Mouse (Mus musculus) liver, embryonic 15.5 days (tissue): Measurements from ENCODE around the gene Dusp19. TPM values are rescaled to one million over a fixed set of nuclear protein-coding genes. Genes with fewer than 3 reads are reported as not detected.
A peak's percentile ranks its signal among the peaks of the same experiment; 100 is the strongest.

Source experiments
- ATAC-seq: fragments of 200-750 bp; cut with Nextera tagmentation; 2 replicates; pipeline ENCODE4 v1.8.0; 2017; ENCODE audit warnings: moderate number of reproducible peaks, mild to moderate bottlenecking, moderate library complexity; ENCODE audit not compliant: insufficient read depth
- H3K27ac ChIP-seq: fragments of 300-500 bp; sonication (generic); replicated peaks from 2 replicates; pipeline ENCODE4 v1.5.1; 2015; ENCODE audit warnings: mild to moderate bottlenecking, inconsistent platforms
- H3K27me3 ChIP-seq: fragments of 300-500 bp; sonication (generic); 2 replicates; pipeline ENCODE4 v1.6.1; 2015; ENCODE audit warnings: mild to moderate bottlenecking, inconsistent platforms
- H3K36me3 ChIP-seq: fragments of 300-500 bp; sonication (generic); replicated peaks from 2 replicates; pipeline ENCODE4 v1.6.1; 2015; ENCODE audit warnings: moderate library complexity, mild to moderate bottlenecking, inconsistent platforms
- H3K4me1 ChIP-seq: fragments of 300-500 bp; sonication (generic); replicated peaks from 2 replicates; pipeline ENCODE4 v1.6.1; 2015; ENCODE audit warnings: inconsistent platforms
- H3K4me2 ChIP-seq: fragments of 300-500 bp; sonication (generic); 2 replicates; pipeline ENCODE4 v1.6.1; 2015; ENCODE audit warnings: moderate library complexity, mild to moderate bottlenecking, inconsistent platforms
- H3K4me3 ChIP-seq: fragments of 300-500 bp; sonication (generic); replicated peaks from 2 replicates; pipeline ENCODE4 v1.5.1; 2015; ENCODE audit warnings: mild to moderate bottlenecking, inconsistent platforms
- H3K9ac ChIP-seq: fragments of 300-500 bp; sonication (generic); 2 replicates; pipeline ENCODE4 v1.6.1; 2015; ENCODE audit warnings: moderate library complexity, mild to moderate bottlenecking, inconsistent platforms
- H3K9me3 ChIP-seq: fragments of 300-500 bp; sonication (generic); replicated peaks from 2 replicates; pipeline ENCODE4 v1.6.1; 2016; ENCODE audit warnings: inconsistent platforms
- WGBS: fragments of 180-500 bp; shearing (Covaris S2); methylation state at CpG from one replicate; pipeline ENCODE4 v1.1.7; 2015; ENCODE audit warnings: mixed read lengths; ENCODE audit not compliant: insufficient replicate concordance; 5-methylcytosine and 5-hydroxymethylcytosine counted together
- polyA plus RNA-seq: library from polyadenylated mRNA; unstranded; fragments of >200 nt; fragmentation: Nextera tagmentation; extraction: Ambion mirVana; gene quantifications from 2 replicates; pipeline ENCODE4 v1.2.1, GENCODE M21; 2015

Dusp19 gene
- polyA plus RNA-seq, 1 experiment from 2014 or later, result 5.1 TPM

GRCm38 (mm10) chr2:80599850-80600249, 17.0 kb upstream of the Dusp19 start:
- no peak for ATAC-seq
- no peak overlapping the region for H3K4me2 ChIP-seq

DNA sequence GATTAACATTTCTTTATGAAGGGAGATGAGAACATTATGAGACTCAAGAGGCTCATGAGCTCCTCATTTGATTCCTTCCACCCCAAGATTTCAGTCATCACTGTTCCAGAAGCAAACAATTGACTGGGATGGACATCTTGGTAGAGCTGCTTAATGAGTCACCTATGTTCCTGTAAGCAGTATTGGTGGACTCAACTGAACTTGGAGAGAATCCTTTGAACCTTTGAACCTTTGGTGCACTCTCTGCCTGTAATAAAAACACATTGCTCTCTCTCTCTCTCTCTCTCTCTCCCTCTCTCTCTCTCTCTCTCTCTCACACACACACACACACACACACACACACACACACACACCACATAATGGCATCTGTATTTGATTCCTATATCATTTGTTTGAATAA, 16.2 kb upstream of the Dusp19 start:
- Histone ChIP-seq H3K9me3 (no peaks in the 10 kb centered on the region), H3K27ac (no peak overlapping the region), H3K27me3 (no peaks in the 10 kb centered on the region), H3K36me3 (no peaks in the 10 kb centered on the region), H3K9ac (no peak overlapping the region), H3K4me2 (no peak overlapping the region), H3K4me3 (no peak overlapping the region), H3K4me1 (no peaks in the 10 kb centered on the region)
- no peak for ATAC-seq

More at GRCm38 (mm10) chr2:80599850-80600249, 17.0 kb upstream of the Dusp19 start:
- WGBS, result 64% methylated on average over 3 of the region's 3 CpGs
- no peaks in the 10 kb centered on the region for H3K9me3 ChIP-seq
- H3K4me3 ChIP-seq, result no peak overlapping the region
- no peaks in the 10 kb centered on the region for H3K4me1 ChIP-seq
- no peak overlapping the region for H3K9ac ChIP-seq
- no peak overlapping the region for H3K27ac ChIP-seq
- no peaks in the 10 kb centered on the region for H3K27me3 ChIP-seq
- H3K36me3 ChIP-seq, result no peaks in the 10 kb centered on the region

- ATAC-seq, result no peak
- H3K27me3 ChIP-seq, result no peaks in the 10 kb centered on the region
Measured at GRCm38 (mm10) chr2:80602756-80603155, 14.1 kb upstream of the Dusp19 start.

DNA sequence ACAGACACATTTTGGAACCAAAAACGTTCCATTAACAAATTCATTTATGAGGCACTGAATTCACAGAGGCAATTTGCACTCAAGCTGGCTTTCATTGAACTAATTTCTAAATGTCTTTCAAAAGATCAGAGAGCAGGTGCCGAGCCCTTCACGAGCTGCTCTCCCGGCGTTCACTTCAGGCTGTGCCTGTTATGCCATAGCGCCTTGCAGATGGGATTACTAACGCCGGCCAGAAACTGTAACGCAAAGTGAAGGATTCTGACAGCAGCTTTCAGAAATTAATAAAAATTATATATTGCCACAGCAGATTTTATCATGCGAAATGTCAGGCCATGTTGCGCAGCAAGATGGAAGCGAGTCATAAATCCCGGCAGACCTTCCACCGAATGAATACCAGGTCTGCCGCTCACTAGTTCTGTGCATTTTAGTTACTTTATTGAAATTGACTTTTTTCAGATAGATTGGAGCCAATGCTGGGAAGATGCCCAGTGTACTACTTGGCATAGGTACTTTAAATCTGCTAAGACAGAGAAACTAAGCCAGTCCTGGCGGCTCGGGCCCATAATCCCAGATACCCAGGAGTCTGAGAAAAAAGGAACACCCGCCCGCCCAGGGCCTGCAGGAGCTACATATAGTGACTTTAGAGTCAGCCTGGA, 12.9 kb upstream of the Dusp19 start:
- Histone ChIP-seq H3K27ac (no peak overlapping the region), H3K4me1 (no peaks in the 10 kb centered on the region), H3K4me3 (no peak overlapping the region), H3K4me2 (no peak overlapping the region), H3K9me3 (no peaks in the 10 kb centered on the region), H3K27me3 (no peaks in the 10 kb centered on the region), H3K36me3 (no peaks in the 10 kb centered on the region), H3K9ac (no peak overlapping the region)
- ATAC-seq, result no peak
- WGBS, result 85% methylated on average over 19 of the region's 19 CpGs

More at GRCm38 (mm10) chr2:80602756-80603155, 14.1 kb upstream of the Dusp19 start:
- no peak overlapping the region for H3K27ac ChIP-seq
- H3K9me3 ChIP-seq, result no peaks in the 10 kb centered on the region
- H3K36me3 ChIP-seq, result no peaks in the 10 kb centered on the region
- no peak overlapping the region for H3K9ac ChIP-seq
- H3K4me3 ChIP-seq, result no peak overlapping the region
- no peak overlapping the region for H3K4me2 ChIP-seq
- H3K4me1 ChIP-seq, result no peaks in the 10 kb centered on the region
- WGBS, result 78% methylated on average over 13 of the region's 13 CpGs

DNA sequence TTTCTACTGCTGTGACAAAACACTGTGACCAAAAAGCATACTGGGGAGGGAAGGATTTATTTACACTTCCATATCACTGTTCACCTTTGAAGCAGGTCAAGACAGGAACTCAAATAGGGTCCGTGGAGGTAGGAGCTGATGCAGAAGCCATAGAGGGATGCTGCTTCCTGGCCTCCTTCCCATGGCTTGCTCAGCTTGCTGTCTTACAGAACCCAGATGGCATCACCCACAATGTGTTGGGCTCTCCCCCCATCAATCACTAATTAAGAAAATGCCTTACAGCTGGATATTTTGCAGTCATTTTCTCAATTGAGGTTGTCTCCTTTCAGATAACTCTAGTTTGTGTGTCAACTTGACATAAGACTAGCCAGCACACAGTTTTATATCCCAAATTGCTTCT, 4.6 kb upstream of the Dusp19 start:
- Histone ChIP-seq H3K4me2 (no peak overlapping the region), H3K36me3 (no peaks in the 10 kb centered on the region), H3K9ac (no peak overlapping the region), H3K9me3 (no peaks in the 10 kb centered on the region), H3K27ac (no peak overlapping the region), H3K4me1 (0 out of 2 replicates have a peak, but pooled peaks cover 4% of the 10 kb centered on the region), H3K27me3 (no peaks in the 10 kb centered on the region), H3K4me3 (no peak overlapping the region)
- ATAC-seq, result no peak
- 53% methylated on average over 1 of the region's 1 CpGs for WGBS

DNA sequence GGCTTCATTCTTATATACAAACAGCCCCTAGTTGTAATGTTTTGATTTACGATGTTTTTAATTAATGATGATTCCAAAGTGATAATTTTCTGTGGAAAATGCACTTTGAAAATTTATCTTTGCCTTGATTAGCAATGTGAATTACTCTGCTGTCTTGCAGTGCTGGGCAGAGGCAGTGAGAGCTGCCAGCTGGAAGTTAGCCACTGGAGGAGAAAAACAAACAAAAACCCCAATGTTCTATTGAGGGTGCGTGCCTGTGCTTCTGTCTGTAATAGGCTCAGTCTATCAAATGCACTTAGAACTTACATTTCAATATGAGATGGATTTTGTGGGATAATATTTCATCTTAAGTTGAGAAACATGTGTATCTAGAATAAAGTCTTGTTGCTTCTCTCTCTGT, 4.0 kb upstream of the Dusp19 start:
- ATAC-seq, result no peak
- Histone ChIP-seq H3K36me3 (no peaks in the 10 kb centered on the region), H3K9ac (no peak overlapping the region), H3K27me3 (no peaks in the 10 kb centered on the region), H3K4me1 (peaks cover 8% of the 10 kb centered on the region; the same call in 1 of the 2 replicates), H3K4me3 (no peak overlapping the region), H3K4me2 (no peak overlapping the region), H3K9me3 (no peaks in the 10 kb centered on the region), H3K27ac (no peak overlapping the region)
- WGBS, result 56% methylated on average over 2 of the region's 2 CpGs

DNA sequence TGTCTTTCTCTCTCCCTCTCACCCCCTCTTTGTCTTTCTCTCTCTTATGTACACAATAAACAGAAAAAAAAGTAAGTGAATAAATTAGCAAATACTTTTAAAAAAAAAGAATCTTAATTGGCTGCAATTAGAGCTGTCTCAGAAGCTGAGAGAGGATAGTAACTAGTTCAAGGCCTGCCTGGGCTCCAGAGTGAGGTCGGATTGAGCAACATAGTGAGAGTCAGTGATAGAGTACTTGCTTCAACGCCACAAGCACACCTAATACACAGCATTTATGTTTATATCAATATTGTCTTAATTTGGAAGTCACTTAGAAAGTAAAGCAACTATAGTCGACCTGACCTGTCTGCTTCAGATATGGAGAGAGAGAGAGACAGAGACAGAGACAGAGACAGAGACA, 2.1 kb downstream of the Dusp19 start:
- no peak overlapping the region for H3K4me2 ChIP-seq
- no peaks in the 10 kb centered on the region for H3K27me3 ChIP-seq
- no peak overlapping the region for H3K9ac ChIP-seq
- H3K4me3 ChIP-seq, result no peak overlapping the region
- ATAC-seq, result no peak
- WGBS, result 70% methylated on average over 3 of the region's 3 CpGs
- H3K4me1 ChIP-seq, result peaks cover 11% of the 10 kb centered on the region; the same call in 1 of the 2 replicates
- no peaks in the 10 kb centered on the region for H3K9me3 ChIP-seq
- H3K27ac ChIP-seq, result no peak overlapping the region
- no peaks in the 10 kb centered on the region for H3K36me3 ChIP-seq

GRCm38 (mm10) chr2:80621921-80622320, 5.1 kb downstream of the Dusp19 start:
- H3K9ac ChIP-seq, result no peak overlapping the region
- peaks cover 8% of the 10 kb centered on the region; the same call in 1 of the 2 replicates for H3K36me3 ChIP-seq
- no peak overlapping the region for H3K4me2 ChIP-seq
- H3K27ac ChIP-seq, result no peak overlapping the region
- ATAC-seq, result no peak
- no peaks in the 10 kb centered on the region for H3K9me3 ChIP-seq
- no peak overlapping the region for H3K4me3 ChIP-seq
- H3K4me1 ChIP-seq, result peaks cover 8% of the 10 kb centered on the region; the same call in 1 of the 2 replicates
- 77% methylated on average over 3 of the region's 3 CpGs for WGBS
- H3K27me3 ChIP-seq, result no peaks in the 10 kb centered on the region

DNA sequence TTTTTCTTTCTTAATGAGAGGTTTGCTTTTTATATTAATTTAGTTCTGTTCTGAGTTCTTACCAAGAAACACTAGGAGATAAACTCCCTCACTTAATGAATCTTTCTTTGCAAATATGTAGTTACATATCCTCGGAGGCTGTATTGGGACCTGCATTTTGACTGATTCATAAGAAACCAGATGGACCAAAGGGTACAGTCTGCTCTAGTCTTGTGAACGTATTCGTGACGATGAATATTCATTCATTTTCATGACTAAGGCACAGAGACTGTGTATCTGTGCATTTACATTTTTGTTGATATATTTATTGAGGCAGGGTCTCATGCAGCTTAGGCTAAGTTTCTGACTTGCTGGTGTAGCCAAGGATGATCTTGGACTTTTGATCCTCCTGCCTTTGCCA, 7.7 kb downstream of the Dusp19 start:
- Histone ChIP-seq H3K36me3 (peaks cover 9% of the 10 kb centered on the region; the same call in 1 of the 2 replicates), H3K9ac (no peak overlapping the region), H3K9me3 (no peaks in the 10 kb centered on the region), H3K4me3 (no peak overlapping the region), H3K4me1 (no peaks in the 10 kb centered on the region), H3K27me3 (no peaks in the 10 kb centered on the region), H3K4me2 (no peak overlapping the region), H3K27ac (no peak overlapping the region)
- 77% methylated on average over 4 of the region's 4 CpGs for WGBS
- no peak for ATAC-seq

DNA sequence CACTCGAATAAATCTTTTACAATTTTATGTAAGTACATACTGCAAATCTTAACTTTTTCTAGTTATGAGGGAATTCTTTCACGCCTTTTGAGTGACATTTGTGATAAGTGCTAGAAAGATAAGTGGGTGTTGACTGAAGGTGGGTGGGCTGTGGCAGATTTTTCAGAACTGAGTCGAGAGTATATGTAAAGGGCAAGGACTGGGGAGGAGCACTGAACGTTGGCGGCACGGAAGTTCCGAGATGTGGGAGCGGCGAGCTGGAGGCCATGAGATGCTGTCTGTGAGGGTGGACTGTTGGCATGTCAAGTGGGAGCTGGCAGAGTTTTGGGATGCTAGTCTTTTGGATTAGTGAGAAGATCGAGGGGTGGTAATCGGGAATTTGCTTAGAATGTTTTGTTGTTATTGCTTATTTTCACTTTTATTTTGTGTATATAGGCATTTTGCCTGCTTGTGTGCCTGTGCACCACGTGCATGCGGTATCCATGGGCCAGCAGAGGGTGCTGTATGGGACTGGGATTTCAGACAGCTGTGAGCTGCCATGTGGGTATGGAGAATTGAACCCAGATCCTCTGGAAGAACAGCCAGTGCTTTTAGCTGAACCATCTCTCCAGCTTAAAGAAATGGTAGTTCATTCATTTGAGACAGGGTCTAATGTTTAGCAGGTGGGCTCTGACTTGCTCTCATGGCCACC, 15.6 kb downstream of the Dusp19 start:
- H3K4me2 ChIP-seq, result no peak overlapping the region
- no peak overlapping the region for H3K9ac ChIP-seq
- H3K4me3 ChIP-seq, result no peak overlapping the region
- H3K27me3 ChIP-seq, result no peaks in the 10 kb centered on the region
- 77% methylated on average over 13 of the region's 13 CpGs for WGBS
- no peaks in the 10 kb centered on the region for H3K9me3 ChIP-seq
- no peaks in the 10 kb centered on the region for H3K36me3 ChIP-seq
- ATAC-seq, result no peak
- H3K27ac ChIP-seq, result no peak overlapping the region
- no peaks in the 10 kb centered on the region for H3K4me1 ChIP-seq

DNA sequence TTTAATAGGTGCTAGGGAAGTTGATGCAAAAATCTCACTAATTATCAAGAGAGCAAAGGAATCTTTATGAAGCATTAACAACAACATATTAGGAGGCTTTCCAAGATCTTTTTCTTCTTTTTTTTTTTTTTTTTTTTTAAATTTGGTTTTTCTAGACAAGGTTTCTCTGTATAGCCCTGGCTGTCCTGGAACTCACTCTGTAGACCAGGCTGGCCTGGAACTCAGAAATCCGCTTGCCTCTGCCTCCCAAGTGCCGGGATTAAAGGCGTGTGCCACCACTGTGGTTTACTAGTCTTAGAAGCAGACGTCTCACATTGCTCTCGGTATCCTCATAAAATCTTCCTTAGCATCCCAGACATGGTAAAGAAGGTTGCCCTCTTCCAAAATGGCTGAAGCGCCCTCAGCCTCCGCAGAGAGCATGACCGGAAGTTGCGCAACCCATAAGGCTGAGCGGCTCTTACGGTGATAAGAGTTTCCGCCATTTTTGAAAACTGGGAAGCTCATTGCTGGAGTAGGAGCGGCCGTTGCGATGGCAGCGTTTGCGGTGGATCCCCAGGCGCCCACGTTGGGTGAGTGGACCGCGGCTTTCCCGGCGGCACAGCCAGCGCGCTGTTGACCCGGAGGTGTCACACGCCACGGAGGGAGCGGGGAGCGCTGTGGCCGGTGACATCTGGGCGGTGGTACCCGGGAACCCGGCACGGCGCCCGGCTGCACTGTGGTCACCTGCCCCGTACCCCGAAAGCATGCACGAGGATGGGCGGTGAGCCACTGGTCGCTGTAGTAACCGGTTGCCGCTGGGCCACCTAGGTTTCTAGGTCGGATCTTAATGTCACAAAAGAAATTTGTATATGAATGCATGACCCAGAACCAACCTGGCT, 21.8 kb downstream of the Dusp19 start:
- WGBS, result under 1% methylated on average over 45 of the region's 45 CpGs
- Histone ChIP-seq H3K27me3 (no peaks in the 10 kb centered on the region), H3K36me3 (peaks cover 12% of the 10 kb centered on the region), H3K9me3 (no peaks in the 10 kb centered on the region), H3K4me1 (peaks cover 9% of the 10 kb centered on the region), H3K4me3 (peak overlapping the region; percentile 96), H3K27ac (peak overlapping the region; percentile 84), H3K9ac (peak overlapping the region; percentile 81), H3K4me2 (peak overlapping the region; percentile 70)
- peak; percentile 94 for ATAC-seq
